Mouse (Mus musculus) ES-E14 (cell line): ENCODE measurements around the gene Odf3l2. TPM values are rescaled to one million over a fixed set of nuclear protein-coding genes. Genes with fewer than 3 reads are reported as not detected.

ENCODE experiments used
- DNase-seq: peaks from one replicate; pipeline ENCODE4 v3.0.0-alpha.2; 2013; ENCODE audit warnings: low read depth, low spot score
- H3K27ac ChIP-seq: 2 replicates; pipeline ENCODE4 v1.5.1; 2012; ENCODE audit warnings: low read depth, mild to moderate bottlenecking, low read length, moderate library complexity, mixed read lengths; ENCODE audit not compliant: poor library complexity, insufficient read depth, severe bottlenecking
- H3K36me3 ChIP-seq: 2 replicates; pipeline ENCODE4 v1.6.1; 2012; ENCODE audit warnings: mild to moderate bottlenecking, low read length, moderate library complexity, mixed read lengths; ENCODE audit not compliant: control insufficient read depth, poor library complexity, insufficient read depth, severe bottlenecking
- H3K4me1 ChIP-seq, 2 experiments: fragments of 150-350 bp in 1 of 2; sonication (generic) in 1 of 2; 2 replicates each; pipeline ENCODE4 v1.6.1; 2012; ENCODE audit warnings: low read length in 2 of 2, mild to moderate bottlenecking in 1 of 2, mixed read lengths in 1 of 2; ENCODE audit not compliant: control insufficient read depth in 2 of 2, insufficient read depth in 2 of 2, poor library complexity in 1 of 2
- H3K4me3 ChIP-seq, 2 experiments: fragments of 150-350 bp in 1 of 2; sonication (generic) in 1 of 2; 2 replicates each; pipeline ENCODE4 v1.5.1; 2012; ENCODE audit warnings: low read length in 2 of 2, low read depth in 1 of 2, mild to moderate bottlenecking in 1 of 2, mixed read lengths in 1 of 2; ENCODE audit not compliant: insufficient read depth in 1 of 2, poor library complexity in 1 of 2, severe bottlenecking in 1 of 2
- H3K9ac ChIP-seq: 2 replicates; pipeline ENCODE4 v1.6.1; 2012; ENCODE audit warnings: low read depth, mild to moderate bottlenecking, low read length, mixed read lengths; ENCODE audit not compliant: poor library complexity, insufficient read depth, severe bottlenecking
- H3K9me3 ChIP-seq: fragments of 150-350 bp; sonication (generic); 2 replicates; pipeline ENCODE4 v1.6.1; 2012; ENCODE audit warnings: low read depth, mild to moderate bottlenecking, low read length; ENCODE audit not compliant: control insufficient read depth, insufficient read depth
- CHD2 ChIP-seq: IDR thresholded peaks from 2 replicates; pipeline ENCODE4 v1.6.1; 2014; ENCODE audit warnings: mild to moderate bottlenecking, low read depth, low read length, inconsistent platforms
- HCFC1 ChIP-seq: IDR thresholded peaks from 2 replicates; pipeline ENCODE4 v1.6.1; 2012; ENCODE audit warnings: low read length, inconsistent platforms, borderline replicate concordance; ENCODE audit not compliant: insufficient read depth
- MAFK ChIP-seq: IDR thresholded peaks from 2 replicates; pipeline ENCODE4 v1.6.1; 2014; ENCODE audit warnings: mild to moderate bottlenecking, low read depth, low read length, inconsistent platforms; ENCODE audit not compliant: insufficient read depth
- ZC3H11A ChIP-seq: IDR thresholded peaks from 2 replicates; pipeline ENCODE4 v1.6.1; 2012; ENCODE audit warnings: low read depth, mild to moderate bottlenecking, inconsistent platforms, low read length, borderline replicate concordance
- ZNF384 ChIP-seq: IDR thresholded peaks from 2 replicates; pipeline ENCODE4 v1.6.1; 2012; ENCODE audit warnings: low read depth, low read length, inconsistent platforms
- in situ Hi-C, 2 experiments: fragments of 600-800 bp; cut with MboI; formaldehyde crosslinking; loops; one replicate each; pipeline ENCODE4 v1.15.1; 2025; ENCODE audit warnings: low sequenced_read_pairs in 2 of 2, inconsistent platforms in 1 of 2; ENCODE audit not compliant: unreplicated experiment in 2 of 2
- total RNA-seq: library from RNA; depleted of rRNA; stranded (reverse); fragments of 300-350 nt; gene quantifications from 2 replicates; pipeline ENCODE4 v1.2.3, GENCODE M21; 2012; rRNA removed

Gene Odf3l2
- total RNA-seq = not detected in 2 replicates

GRCm38 (mm10) chr10:79645711-79646110, at the start of gene Odf3l2:
Odf3l2 (minus strand) TSS chr10:79645738.
- DNase-seq = no peak
- no peaks in the 10 kb centered on the region for H3K9me3 ChIP-seq
- no peak within 1 kb of the TSS for H3K27ac ChIP-seq
- H3K9ac ChIP-seq = no peak within 1 kb of the TSS
- H3K4me3 ChIP-seq = no peak within 1 kb of the TSS
- H3K4me1 ChIP-seq = peaks cover 0 to 3% of the 10 kb centered on the region in 2 experiments; a peak in 1 of 4 replicates
- in situ Hi-C loops = loop anchor here in 1 of 2 experiments (5.0 kb wide), 1 partner anchor 48 kb away; no protein-coding TSS in a partner anchor
- TF ChIP-seq HCFC1 = no peak
- no peak for TF ChIP-seq MAFK
- no peak for TF ChIP-seq CHD2
- no peak for TF ChIP-seq ZNF384
- no peak for TF ChIP-seq ZC3H11A
- no peaks in the 10 kb centered on the region for H3K36me3 ChIP-seq

GRCm38 (mm10) chr10:79694379-79694655, 48.8 kb upstream of the Odf3l2 start:
- H3K27ac ChIP-seq = no peak overlapping the region
- no peak for DNase-seq
- in situ Hi-C loops = no loop called here

DNA sequence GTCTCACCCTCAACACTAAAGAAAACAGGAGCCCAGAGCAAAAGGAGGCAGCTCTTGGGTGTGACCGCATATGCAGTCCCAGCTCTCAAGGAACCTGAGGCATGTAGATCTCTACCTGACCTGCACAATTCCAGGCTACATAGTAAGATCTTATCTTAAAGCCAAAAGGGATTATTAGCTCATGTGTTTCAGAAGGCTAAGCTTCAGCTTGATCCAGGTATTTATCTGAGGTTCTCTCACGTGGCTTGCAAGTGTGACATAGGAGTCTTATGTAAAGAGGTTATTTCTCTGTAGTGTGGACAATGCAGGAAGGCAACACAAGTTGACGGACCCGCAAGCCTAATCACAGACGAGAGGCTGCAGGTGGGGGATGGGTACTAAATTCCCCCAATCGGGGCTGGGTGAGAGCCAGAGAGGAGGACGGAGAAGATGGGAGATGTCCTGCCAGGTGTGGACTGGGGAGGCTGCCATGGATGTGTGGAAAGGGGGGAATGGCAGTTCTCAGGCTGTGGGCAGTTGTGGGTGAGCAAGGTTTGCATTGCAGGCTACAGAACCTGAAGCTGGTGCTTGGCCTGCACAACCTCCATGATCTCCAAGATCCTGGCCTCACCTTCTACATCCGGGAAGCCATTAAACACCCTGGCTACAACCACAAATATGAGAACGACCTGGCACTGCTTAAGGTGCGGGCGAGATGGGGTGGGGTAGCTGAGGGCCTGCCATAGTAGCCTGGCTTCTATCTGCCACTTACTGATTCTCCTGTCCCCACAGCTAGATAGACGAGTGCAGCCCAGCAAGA, 48.2 kb upstream of the Odf3l2 start:
- no peak overlapping the region for H3K27ac ChIP-seq
- in situ Hi-C loops = no loop called here
- H3K36me3 ChIP-seq = peaks cover 3% of the 10 kb centered on the region; the same call in 1 of the 2 replicates
- no peak overlapping the region for H3K9ac ChIP-seq
- TF ChIP-seq HCFC1 (no peak), MAFK (no peak), ZC3H11A (no peak), ZNF384 (no peak), CHD2 (no peak)
- no peaks in the 10 kb centered on the region for H3K9me3 ChIP-seq
- H3K4me1 ChIP-seq = peaks cover 0 to 6% of the 10 kb centered on the region in 2 experiments; a peak in 1 of 4 replicates
- no peak overlapping the region for H3K4me3 ChIP-seq
- no peak for DNase-seq

More at GRCm38 (mm10) chr10:79694379-79694655, 48.8 kb upstream of the Odf3l2 start:
- Histone ChIP-seq H3K9me3 (no peaks in the 10 kb centered on the region), H3K4me1 (peaks cover 0 to 6% of the 10 kb centered on the region in 2 experiments; a peak in 1 of 4 replicates), H3K4me3 (no peak overlapping the region), H3K36me3 (no peaks in the 10 kb centered on the region), H3K9ac (no peak overlapping the region)
- TF ChIP-seq MAFK = no peak
- no peak for TF ChIP-seq ZC3H11A
- TF ChIP-seq ZNF384 = no peak
- no peak for TF ChIP-seq HCFC1
- no peak for TF ChIP-seq CHD2

DNA sequence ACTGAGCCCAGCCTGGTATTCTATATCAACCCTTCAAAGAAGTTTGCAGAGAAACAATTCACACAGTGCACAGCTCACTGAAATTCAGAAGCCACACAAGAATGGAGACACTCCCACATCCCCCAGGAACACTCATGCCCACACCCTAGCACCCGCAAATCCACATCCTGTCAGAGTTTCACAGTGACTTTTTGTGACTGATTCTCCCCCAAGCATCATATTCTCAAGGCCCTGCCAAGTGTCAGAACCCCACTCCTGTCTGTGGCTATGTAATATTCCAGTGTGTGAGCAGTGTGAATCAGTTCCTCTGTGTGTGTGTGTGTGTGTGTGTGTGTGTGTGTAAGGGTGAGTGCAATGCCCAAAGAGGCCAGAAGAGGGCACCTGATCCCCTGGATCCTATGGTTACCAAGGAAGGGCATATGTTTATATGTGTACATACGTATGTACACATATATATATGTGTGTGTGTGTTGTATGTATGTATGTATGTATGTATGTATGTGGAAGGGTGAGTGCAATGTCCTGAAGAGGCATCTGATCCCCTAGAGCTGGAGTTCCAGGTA, 46.5 kb upstream of the Odf3l2 start:
- TF ChIP-seq MAFK (no peak), ZC3H11A (no peak), CHD2 (no peak), HCFC1 (no peak), ZNF384 (no peak)
- Histone ChIP-seq H3K9ac (no peak overlapping the region), H3K4me1 (peaks cover under 1 to 14% of the 10 kb centered on the region in 2 experiments; a peak in 2 of 4 replicates), H3K36me3 (peaks cover 19% of the 10 kb centered on the region), H3K4me3 (no peak overlapping the region), H3K9me3 (no peaks in the 10 kb centered on the region), H3K27ac (no peak overlapping the region)
- in situ Hi-C loops = no loop called here
- DNase-seq = no peak
